Mouse (Mus musculus): ENCODE measurements around the gene Chst5. TPM values are rescaled to one million over a fixed set of nuclear protein-coding genes. Genes with fewer than 3 reads are reported as not detected.
"Not testable (repeated sequence)": the region's sequence is repeated elsewhere in the genome, so short reads cannot be mapped to it uniquely, and the experiment has no call there.

Chst5 gene
- 0.10 and 0.25 TPM in 2 replicates for polyA plus RNA-seq (2012; rRNA removed)

GRCm38 (mm10) chr8:111909621-111910450 lies at the start of gene Chst5:
TSS of gene Chst5 (minus strand) at chr8:111910447.
- DNase-seq (ENCODE audit: low spot score), result no peak

DNA sequence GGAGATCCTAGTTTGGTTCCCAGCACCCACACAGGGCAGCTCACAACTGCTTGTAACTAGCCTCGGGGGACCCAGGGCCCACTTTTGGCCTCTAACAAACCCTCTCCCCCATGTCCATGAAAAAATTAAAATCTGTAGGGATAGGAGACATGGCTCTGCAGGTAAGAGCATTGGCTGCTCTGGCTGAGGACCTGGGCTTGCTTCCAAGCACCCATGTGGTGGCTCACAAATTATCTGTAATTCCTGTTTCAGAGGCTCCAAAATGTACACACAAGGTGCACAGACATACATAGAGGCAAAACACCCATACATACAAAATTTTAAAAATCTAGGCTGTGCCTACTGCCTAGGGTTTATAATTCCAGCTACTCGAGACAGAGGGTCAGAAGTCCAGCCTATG lies 47.0 kb upstream of the Chst5 start:
- no peak for DNase-seq (ENCODE audit: low spot score)

DNA sequence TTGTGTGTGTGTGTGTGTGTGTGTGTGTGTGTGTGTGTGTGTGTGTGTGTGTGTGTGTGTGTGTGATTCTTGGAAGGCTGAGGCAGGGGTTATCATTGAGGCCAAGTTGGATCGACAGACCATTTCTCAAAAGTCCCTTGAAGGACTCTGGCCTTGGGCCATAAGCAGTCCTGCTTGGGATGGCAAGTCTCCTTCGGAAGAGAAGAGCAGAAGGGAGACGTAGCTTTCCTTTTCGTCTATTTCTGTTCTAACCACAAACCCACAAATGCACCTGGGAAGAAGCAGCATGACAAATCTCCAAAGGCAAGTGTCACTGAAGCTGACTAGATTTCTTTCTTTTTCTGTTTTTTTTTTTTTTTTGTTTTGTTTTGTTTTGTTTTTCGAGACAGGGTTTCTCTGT lies 45.6 kb upstream of the Chst5 start:
- no peak for DNase-seq (ENCODE audit: low spot score)

DNA sequence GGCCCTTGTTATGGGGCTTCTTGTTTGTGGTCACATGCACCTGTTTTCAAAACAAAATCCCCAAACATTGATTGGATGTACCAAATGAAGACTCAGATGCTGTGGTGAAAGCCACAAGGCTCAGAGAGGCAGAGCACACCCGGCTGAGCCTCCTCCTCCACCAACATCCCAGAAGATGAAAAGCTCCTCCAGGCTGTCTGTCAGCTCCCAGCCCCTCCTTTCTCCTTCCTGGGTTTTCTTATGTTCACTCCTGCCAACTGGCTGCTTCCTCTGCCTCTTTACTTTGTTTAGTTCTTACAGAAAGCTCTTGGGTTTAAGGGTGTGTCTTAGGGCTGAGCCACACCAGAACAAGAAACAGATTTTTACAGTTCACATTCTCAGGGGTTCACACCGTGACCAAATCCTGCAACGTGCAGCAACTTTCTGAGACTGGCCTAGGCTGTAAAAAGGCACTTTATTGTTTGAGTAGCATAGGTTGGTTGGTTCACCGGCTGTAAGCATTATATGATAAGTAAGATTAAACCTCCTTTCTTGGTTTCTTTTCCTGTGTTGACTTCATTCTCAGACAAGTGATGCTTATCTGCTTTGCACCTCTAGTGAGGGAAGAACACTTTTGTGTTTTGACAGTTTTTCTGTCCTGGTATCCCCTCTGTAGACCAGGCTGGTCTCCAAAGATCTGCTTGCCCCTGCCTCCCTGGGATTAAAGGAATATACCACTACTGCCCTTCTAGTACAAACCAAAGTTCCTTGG lies 44.8 kb upstream of the Chst5 start:
- no peak for DNase-seq (ENCODE audit: low spot score)

- no peak for DNase-seq (ENCODE audit: low spot score)
Measured at GRCm38 (mm10) chr8:111951936-111952335, 41.7 kb upstream of the Chst5 start.

- no peak for DNase-seq (ENCODE audit: low spot score)
Measured at GRCm38 (mm10) chr8:111951317-111951716, 41.1 kb upstream of the Chst5 start.

- no peak for DNase-seq (ENCODE audit: low spot score)
Measured at GRCm38 (mm10) chr8:111950846-111951245, 40.6 kb upstream of the Chst5 start.

DNA sequence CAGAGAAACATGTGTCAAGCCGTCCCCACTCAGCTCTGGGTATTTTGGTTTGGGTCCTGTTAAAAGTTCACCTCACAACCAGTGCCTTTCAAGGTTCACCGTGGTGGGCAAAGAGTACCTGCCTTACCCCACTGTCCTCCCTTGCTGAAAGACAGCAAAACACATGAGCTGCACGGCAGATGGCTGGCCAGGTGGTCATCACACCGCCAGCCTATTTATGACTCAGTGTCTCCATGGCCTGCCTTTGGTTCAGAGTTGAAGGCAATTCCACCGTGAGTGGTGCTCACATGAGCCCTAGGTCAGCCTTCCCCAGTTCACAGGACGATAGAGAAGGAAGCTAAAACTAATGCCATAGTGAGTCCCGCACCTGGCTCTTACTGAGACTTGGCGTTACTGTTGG lies 37.7 kb upstream of the Chst5 start:
- DNase-seq (ENCODE audit: low spot score), result no peak

GRCm38 (mm10) chr8:111947144-111947543 lies 36.9 kb upstream of the Chst5 start:
- no peak for DNase-seq (ENCODE audit: low spot score)

DNA sequence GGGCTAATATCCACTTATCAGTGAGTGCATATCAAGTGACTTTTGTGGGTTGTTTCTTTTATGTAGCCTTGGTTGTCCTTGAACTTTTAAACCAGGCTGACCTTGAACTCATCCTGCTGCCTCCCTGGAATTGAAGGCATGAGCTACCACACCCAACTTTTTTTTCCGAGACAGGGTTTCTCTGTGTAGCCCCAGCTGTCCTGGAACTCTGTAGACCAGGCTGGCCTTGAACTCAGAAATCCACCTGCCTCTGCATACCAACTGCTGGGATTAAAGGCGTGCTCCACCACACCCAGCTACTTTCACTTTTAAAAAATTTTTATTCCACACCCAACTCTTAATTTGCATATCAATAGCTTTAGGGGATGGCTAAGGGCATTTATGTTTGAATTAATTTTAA lies 33.3 kb upstream of the Chst5 start:
- no peak for DNase-seq (ENCODE audit: low spot score)

GRCm38 (mm10) chr8:111941101-111941454 lies 30.8 kb upstream of the Chst5 start:
- DNase-seq (ENCODE audit: low spot score), result no peak

DNA sequence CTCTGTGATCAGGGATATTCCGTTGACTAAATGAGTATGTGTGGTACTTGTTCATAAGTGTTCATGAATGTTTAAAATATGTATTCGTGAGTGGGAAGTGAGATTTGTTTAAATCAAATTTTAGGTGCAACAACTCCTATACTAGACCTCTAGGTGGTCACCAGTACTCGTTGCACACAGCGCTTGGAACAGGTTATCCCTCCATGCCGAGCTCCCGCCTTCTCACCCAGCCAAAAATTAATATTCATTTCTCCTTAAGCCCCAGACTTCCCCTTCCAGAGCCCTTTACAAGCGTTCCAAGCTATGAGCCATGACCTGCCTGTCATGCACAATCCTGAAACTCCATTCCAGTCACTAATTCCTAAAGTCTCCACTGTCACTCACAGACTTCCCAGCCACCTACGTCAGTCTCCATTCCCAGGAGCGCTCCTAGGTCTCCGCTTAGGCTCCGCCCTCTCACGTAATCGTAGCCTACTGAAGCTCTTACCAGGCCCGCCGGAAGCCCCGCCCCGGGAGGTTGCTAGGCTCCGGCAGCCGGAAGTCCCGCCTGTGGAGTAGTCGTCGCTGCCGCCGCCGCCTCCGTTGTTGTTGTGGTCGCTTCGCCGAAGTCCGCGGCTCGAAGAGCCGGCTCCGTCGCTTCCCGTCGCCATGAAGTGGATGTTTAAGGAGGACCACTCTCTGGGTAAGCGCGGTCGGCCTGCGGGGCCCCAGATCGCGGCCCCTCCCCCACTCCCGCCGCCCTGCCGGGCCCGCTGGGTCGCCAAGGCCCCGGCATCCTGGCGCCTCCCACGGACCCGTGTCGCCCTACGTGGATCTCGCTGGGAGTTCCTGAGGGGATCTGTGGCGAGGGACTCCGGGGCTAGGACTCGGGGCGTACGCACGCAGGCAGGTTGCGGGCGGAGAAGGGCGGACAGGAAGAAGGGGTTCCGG lies 30.2 kb upstream of the Chst5 start, which contains the start of gene Gabarapl2:
Gene Gabarapl2 (plus strand): TSS at position 533 of the 930 bp plus-strand sequence.
- DNase-seq (ENCODE audit: low spot score), result peak; percentile 88

- peak; percentile 35 for DNase-seq (ENCODE audit: low spot score)
Measured at GRCm38 (mm10) chr8:111939516-111940142, 29.4 kb upstream of the Chst5 start.

- DNase-seq (ENCODE audit: low spot score), result not testable (repeated sequence)
Measured at GRCm38 (mm10) chr8:111938076-111938985, 28.1 kb upstream of the Chst5 start.

GRCm38 (mm10) chr8:111937184-111937583 lies 26.9 kb upstream of the Chst5 start:
- no peak for DNase-seq (ENCODE audit: low spot score)

DNA sequence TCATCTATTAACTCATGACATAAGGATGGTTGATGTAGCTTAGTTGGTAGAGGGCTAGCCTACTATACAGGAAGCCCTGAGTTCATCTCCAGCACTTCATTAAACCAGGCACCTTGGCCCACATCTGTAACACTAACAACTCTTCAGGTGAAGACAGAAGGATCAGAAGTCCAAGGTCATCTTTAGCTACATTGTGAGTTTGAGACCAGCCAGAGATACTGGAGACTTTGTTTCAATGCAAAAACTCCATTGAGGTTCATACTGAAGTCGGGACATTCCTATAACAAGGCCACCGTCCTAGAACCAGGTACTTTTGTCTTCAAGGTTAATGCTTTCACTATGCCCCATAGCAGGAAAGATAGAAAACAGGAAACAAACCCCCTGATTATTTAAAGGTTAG lies 24.0 kb upstream of the Chst5 start:
- no peak for DNase-seq (ENCODE audit: low spot score)

DNA sequence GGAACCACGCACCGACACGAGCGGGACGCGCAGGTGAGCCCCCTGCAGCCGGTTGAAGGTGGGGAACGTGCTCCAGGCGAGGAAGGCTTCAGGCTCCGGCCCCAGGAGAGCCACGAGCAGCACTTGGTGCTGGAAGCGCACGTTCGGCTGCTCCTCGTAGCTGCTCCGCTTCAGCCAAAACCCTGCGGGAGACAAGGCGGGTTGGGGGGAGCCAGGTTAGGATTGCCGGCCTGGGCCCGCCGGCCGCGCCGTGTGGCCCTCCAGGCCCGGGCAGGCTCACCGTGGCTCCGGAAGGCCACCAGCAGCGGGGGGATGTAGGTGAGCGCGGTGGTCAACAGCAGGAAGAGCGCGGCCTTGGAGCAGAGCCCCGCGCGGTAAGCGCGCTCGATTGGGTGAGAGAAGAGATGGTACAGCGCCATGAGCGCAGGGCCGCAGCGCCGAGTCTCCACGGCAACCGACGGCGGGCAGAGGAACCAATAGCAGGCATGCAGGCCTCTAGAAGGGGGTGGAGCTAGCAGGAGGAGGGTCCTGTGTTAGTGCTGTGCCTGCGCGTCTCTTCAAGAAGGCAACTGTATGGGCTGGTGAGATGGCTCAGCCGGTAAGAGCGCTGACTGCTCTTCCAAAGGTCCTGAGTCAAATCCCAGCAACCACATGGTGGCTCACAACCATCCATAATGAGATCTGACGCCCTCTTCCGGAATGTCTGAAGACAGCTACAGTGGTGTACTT lies 23.3 kb upstream of the Chst5 start, which contains the start of gene Tmem231:
Gene Tmem231 (minus strand): TSS at position 534 of the 729 bp plus-strand sequence.
- peak; percentile 70 for DNase-seq (ENCODE audit: low spot score)

GRCm38 (mm10) chr8:111932580-111933336 lies 22.5 kb upstream of the Chst5 start:
- no peak for DNase-seq (ENCODE audit: low spot score)

DNA sequence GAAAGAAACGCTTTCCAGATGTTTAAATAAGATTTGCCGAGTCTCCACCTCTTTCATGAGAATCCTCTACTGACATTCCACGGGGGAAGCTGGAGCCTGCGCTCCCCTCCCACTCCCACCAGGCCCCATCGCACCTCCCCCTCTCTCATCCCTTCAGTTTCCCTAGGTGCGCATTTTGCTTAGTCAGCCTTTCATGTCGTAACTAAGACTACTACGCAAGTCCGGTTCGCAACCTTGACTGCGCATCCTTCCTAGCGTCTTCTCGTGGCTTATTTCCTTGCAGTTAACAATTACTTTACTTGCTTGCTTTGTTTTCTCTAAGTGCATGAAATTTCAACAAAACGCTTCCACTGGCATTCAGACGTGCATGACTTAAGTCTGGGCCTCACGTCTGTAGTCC lies 21.5 kb upstream of the Chst5 start:
- no peak for DNase-seq (ENCODE audit: low spot score)
